Mouse (Mus musculus) left cerebral cortex, adult 18-20 months (tissue): Measurements from ENCODE around the gene Apol7b. TPM values are rescaled to one million over a fixed set of nuclear protein-coding genes. Genes with fewer than 3 reads are reported as not detected.

Source experiments
- DNase-seq, 2 experiments: peaks; one replicate each; pipeline ENCODE4 v3.0.0; 2021 to 2022; ENCODE audit warnings: low spot score in 2 of 2, mixed read lengths in 1 of 2
- total RNA-seq, 2 experiments: library from RNA; stranded (reverse); gene quantifications; 2 replicates each; pipeline ENCODE4 v1.2.3; 2021

Apol7b gene
- total RNA-seq, 2 experiments from 2014 or later, result 0.30 to 0.40 TPM

DNA sequence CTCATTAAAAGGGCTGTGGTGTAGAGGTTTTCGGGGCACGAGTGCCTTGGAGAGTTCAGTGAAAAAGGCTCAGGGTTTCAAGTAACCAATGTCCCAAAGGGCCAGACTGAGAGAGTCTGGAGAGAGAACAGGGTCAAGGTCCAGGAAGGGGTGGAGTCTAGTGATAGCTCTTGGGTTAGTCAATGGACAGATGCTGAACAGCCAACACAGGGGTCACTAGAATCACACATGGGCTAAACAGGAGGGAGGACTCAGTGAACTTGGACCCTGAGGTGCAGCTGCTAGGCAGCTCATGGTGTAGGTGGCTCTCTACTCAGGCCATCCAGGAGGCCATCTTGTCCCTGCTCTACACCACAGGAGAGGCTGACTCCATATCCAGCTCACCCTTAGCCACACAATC, 59.8 kb downstream of the Apol7b start:
- DNase-seq, result no peak

DNA sequence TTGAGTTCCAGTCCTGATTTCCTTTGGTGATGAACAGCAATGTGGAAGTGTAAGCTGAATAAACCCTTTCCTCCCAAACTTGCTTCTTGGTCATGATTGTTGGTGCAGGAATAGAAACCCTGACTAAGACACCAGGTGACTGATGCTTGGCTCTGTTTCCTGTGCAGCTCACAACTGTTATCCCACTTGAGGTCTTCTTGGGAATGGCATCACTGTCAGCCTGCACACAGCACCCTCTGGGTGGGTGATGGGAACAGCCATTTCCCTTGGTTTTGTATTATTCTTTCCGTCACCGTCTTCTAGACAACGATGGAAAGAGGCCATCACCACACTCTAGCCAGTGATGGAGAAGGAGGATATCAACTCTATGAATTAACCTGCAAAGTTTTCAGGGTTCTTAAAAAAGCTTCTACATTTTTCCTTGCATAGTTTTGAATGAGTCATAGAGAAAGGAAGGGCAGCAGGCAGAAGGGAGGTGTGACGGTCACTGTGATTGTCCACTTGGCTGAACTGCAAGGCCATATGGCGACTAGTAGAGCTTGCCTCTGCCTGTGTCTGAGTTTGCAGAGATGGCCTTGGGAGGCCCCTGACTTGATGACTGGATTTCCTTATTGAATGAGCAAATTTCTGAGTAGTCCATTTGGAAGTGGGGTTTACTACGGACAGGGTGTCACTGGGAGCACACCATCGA, 62.8 kb downstream of the Apol7b start:
- no peak for DNase-seq

DNA sequence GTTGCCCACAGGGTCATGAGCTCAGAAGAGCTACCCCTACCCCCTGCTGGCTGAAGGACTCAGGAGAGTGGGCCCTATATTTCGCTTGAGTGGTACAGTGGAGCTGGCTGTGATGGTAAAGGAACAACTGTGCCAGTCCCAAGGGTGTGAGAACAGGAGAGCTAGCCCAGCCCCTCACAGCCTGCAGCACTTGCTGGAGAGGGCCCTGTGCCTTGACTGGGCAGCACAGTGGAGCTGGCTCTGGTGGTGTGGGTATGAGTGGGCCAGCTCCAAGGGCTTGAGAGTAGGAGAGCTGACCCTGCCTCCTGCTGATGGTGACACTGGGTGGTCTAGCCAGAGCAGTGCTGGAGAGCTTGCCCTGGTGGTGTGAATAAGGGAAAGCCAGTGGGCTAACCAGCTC, 64.4 kb downstream of the Apol7b start:
- no peak for DNase-seq

DNA sequence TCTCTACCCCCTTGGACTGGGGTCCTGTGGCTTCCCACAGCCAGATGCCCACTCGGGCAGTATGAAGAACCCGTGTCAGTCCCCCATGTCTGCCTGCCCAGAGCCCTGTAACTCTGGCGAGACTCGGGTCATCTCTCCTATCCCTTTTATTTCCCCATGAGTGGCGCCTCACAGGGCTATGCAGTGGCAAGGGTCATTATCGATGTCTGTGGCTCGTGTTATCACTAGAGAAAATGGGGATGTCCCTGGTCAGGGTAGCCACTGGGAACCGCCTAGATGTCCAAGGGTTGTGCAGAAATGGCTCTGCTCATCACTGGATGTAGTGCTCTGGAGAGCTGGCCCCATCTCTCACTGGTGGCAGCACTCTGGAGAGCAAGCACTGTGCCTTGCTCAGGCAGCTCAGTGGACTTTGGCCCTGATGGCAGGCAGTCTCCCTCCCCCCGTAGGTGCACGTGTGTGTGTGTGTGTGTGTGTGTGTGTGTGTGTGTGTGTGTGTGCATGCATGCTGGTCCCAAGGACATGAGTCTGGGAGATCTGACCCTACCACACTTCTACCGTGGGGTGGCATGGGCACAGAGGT, 64.9 kb downstream of the Apol7b start:
- no peak for DNase-seq

DNA sequence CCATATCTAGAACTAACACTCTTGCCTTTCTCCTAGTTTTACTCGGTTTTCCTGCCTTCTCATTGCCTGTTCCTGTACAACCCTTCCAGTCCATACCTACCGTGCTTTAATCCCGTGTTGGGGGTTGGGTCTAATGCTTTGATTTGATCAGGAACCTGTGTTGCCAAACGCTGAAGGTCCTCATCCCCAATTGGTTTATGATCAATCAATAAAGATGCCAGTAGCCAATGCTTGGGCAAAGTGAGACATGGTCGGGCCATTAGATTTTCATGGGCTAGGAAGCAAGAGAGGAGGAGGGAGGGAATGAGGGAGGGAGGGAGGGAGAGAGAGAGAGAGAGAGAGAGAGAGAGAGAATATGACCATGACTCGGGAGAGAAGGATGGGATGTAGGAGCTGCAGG, 65.8 kb downstream of the Apol7b start:
- no peak for DNase-seq

DNA sequence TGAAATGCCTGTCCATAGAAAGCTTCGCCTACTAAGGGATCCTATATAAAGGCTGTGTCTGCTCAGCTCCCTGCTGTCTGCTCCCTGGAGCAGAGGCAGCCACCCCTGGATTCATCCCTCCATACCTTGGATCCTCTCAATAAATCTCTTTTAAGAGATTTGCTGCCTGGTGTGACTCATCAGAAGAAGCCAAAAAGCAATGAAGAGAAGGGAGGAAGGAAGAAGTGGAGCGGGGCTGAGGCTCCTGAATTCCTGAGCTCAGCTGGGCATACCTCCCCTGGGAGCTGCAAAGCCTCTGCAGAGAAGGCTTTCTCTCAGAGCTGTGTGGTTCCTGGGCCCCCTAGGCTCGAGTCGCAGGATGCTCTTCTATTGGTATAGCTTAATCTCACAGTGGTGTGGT, 67.4 kb downstream of the Apol7b start:
- no peak for DNase-seq

DNA sequence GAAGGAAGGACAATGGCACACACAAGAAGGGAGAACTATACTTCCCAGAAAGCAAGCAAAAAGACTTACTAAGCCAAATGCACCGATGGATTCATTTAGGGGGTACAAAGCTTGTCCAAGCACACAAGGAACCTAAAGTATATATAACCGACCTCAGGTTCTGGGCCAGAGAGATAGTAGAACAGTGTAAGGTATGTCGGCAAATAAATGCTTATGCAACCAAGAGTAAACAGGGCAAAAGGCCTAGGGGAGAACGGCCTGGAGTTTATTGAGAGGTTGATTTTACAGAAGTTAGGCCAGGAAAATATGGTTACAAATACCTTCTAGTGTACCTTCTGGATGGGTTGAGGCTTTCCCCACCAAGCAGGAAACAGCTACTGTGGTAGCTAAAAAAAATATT, 69.9 kb downstream of the Apol7b start:
- DNase-seq, result no peak

DNA sequence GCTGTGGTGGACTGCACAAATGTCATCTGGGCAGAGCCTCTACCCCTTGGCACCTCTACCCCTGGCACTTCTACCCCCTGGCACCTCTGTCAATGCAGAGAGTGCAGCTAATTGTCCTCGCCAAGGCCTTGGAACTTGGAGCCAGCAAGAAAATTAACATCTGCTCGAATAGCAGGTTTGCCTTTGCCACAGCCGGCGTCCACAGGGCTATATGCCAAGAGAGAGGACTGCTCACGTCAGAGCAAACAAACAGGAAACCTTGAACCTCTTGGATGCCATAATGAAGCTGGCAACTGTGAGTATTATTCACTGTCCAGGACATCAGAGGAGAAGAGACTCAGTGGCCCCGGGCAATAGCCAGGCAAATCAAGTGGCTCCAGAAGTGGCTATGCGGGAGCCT, 70.4 kb downstream of the Apol7b start:
- DNase-seq, result no peak

Other genes starting within 250 kb of the Apol7b start
- gene Rbfox2, start 140.5 kb downstream of the Apol7b start, total RNA-seq, result 100 to 1,000 TPM; 239 to 240 TPM
- gene Apol7a, start 48.4 kb downstream of the Apol7b start, total RNA-seq, result under 1 TPM; 0.23 to 0.30 TPM
- not detected for gene Apol9a, start 36.4 kb downstream of the Apol7b start, total RNA-seq
- not detected for gene Apol10a, start 29.6 kb upstream of the Apol7b start, total RNA-seq
- not detected for gene Apol11a, start 60.8 kb upstream of the Apol7b start, total RNA-seq
- not detected for gene Apol7c, start 85.8 kb upstream of the Apol7b start, total RNA-seq
- gene 1700025B11Rik, start 114.4 kb upstream of the Apol7b start, total RNA-seq, result not detected
- under 1 TPM; 0.19 to 0.26 TPM for gene Apol10b, start 148.6 kb upstream of the Apol7b start, total RNA-seq
- gene Gm36245, start 151.8 kb upstream of the Apol7b start, total RNA-seq, result not detected
- under 1 TPM in 1 of 2 experiments, not detected in 1; 0.26 TPM for gene Apol11b, start 195.8 kb upstream of the Apol7b start, total RNA-seq